Mouse (Mus musculus): ENCODE measurements at regions not wholly inside any gene's neighbourhood (a gene's known extent, or its start where the extent isn't known, plus 50 kb on each side); places are given as distances from the start of the nearest gene placed in this dataset.
"Not testable (repeated sequence)": the region's sequence is repeated elsewhere in the genome, so short reads cannot be mapped to it uniquely, and the experiment has no call there.

DNA sequence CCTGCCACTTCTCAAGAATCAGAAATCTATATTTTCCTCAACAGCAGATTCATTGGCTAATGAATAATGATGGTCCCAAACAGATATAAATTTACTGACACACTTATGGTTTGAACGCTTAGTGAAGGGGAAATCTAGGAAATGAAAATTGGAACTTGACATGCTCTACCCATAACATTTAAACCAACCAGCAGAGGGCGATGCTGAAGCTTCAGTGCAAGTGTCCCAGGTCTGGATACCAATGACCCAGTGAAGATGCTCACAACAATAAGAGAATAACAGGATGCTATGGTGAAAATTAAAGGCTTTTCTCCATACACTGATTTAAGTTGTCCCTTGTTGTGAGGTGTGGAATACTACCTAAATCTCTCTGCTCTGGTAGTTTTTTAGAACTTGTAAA is 236.0 kb upstream of the Rorb start:
- Histone ChIP-seq H3K4me3 (ENCODE audit: insufficient read depth, poor library complexity, severe bottlenecking) (no peak overlapping the region), H3K79me3 (ENCODE audit: low read depth) (no peaks in the 10 kb centered on the region), H3K36me3 (ENCODE audit: control insufficient read depth, insufficient read depth) (no peaks in the 10 kb centered on the region), H3K27me3 (ENCODE audit: control insufficient read depth, insufficient read depth, insufficient read length) (no peaks in the 10 kb centered on the region), H3K79me2 (ENCODE audit: control insufficient read depth, insufficient read depth) (no peaks in the 10 kb centered on the region), H3ac (ENCODE audit: control insufficient read depth, insufficient read length, low read depth) (no peak overlapping the region)
- no peak for TF ChIP-seq USF1 (IDR thresholded peaks at IDR 0.05; ENCODE audit: low read depth)
- TF ChIP-seq MYOG (IDR thresholded peaks at IDR 0.05; ENCODE audit: control insufficient read depth, extremely low read depth, insufficient read length) = no peak
- no peak for TF ChIP-seq MYOD1 (IDR thresholded peaks at IDR 0.05; ENCODE audit: control insufficient read depth, insufficient read length, low read depth)
- no peak for TF ChIP-seq CEBPB (IDR thresholded peaks at IDR 0.05; ENCODE audit: low read depth)
- no peak for TF ChIP-seq MAX (IDR thresholded peaks at IDR 0.05)

DNA sequence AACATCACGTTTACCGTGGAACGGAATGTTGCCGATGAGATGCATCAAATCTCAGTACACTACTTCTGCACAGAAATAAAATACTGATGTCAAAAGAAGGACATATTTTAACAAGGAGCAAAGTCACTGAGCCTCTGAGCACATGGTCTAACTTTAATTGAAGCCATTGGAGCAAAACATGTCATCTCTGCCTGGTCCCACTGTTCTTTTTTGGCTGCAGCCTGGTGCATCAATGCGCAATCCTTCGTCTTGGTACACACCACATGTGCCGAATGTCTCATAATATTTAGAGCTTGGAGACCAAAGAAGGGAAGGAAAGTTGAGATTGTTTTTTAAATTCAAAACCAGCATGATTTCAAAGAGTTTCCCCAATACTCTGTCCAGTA is 233.4 kb upstream of the Rorb start:
- no peak for TF ChIP-seq CEBPB (IDR thresholded peaks at IDR 0.05; ENCODE audit: low read depth)
- no peak for TF ChIP-seq USF1 (IDR thresholded peaks at IDR 0.05; ENCODE audit: low read depth)
- no peak for TF ChIP-seq FOSL1 (IDR thresholded peaks at IDR 0.05; ENCODE audit: insufficient read depth, low read length, poor library complexity, severe bottlenecking)
- no peak for TF ChIP-seq MYOG (IDR thresholded peaks at IDR 0.05; ENCODE audit: control insufficient read depth, extremely low read depth, insufficient read length)
- TF ChIP-seq MYOD1 (IDR thresholded peaks at IDR 0.05; ENCODE audit: control insufficient read depth, insufficient read length, low read depth) = no peak
- TF ChIP-seq CTCF (IDR thresholded peaks at IDR 0.05; ENCODE audit: control insufficient read depth, insufficient read depth, insufficient read length) = no peak
- TF ChIP-seq MAX (IDR thresholded peaks at IDR 0.05) = no peak
- Histone ChIP-seq H3K27me3 (ENCODE audit: control insufficient read depth, insufficient read depth, insufficient read length) (no peaks in the 10 kb centered on the region), H3K36me3 (ENCODE audit: control insufficient read depth, insufficient read depth) (no peaks in the 10 kb centered on the region)

DNA sequence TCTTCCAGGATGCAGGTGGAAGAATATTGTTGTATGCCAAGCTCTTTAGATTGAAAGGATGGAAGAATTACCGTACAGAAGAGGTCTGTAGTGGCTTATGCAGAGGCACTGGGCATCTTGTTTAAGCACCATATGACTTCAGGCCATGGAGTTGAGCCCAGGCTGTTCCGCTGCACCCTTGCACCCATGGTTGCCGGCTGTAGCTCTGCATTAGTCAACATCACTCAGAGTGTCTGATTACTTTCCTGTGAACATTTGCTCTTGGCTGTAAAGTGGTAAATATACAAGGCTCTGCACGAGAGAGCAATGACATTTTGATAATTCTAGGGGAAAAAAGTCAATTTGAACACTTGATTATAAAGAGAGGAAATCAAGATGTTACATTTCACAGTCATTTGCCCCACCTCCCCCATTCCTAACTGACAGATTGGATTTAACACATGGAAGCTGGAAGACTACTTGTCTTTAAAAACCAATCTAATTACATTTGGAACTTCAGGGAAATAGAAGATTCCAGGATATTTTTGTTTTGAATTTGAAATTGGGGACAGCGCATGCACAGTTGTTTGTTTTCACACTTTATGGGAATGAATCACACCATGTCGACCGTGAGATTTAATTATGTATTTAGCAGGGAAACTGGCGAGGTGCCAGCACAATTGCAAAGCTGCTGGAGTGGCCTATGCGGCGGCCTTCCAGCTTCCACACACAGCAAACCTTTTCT is 232.9 kb upstream of the Rorb start:
- H3K27me3 ChIP-seq (ENCODE audit: control insufficient read depth, insufficient read depth, insufficient read length) = no peaks in the 10 kb centered on the region
- H3K79me2 ChIP-seq (ENCODE audit: control insufficient read depth, insufficient read depth) = no peaks in the 10 kb centered on the region
- no peak overlapping the region for H3ac ChIP-seq (ENCODE audit: control insufficient read depth, insufficient read length, low read depth)
- no peaks in the 10 kb centered on the region for H3K36me3 ChIP-seq (ENCODE audit: control insufficient read depth, insufficient read depth)
- TF ChIP-seq MYOD1 (IDR thresholded peaks at IDR 0.05; ENCODE audit: control insufficient read depth, insufficient read length, low read depth) (no peak), MAX (IDR thresholded peaks at IDR 0.05) (no peak), FOSL1 (IDR thresholded peaks at IDR 0.05; ENCODE audit: insufficient read depth, low read length, poor library complexity, severe bottlenecking) (no peak), USF1 (IDR thresholded peaks at IDR 0.05; ENCODE audit: low read depth) (no peak), CEBPB (IDR thresholded peaks at IDR 0.05; ENCODE audit: low read depth) (no peak), CTCF (IDR thresholded peaks at IDR 0.05; ENCODE audit: control insufficient read depth, insufficient read depth, insufficient read length) (no peak), MYOG (IDR thresholded peaks at IDR 0.05; ENCODE audit: control insufficient read depth, extremely low read depth, insufficient read length) (no peak)
- no peaks in the 10 kb centered on the region for H3K79me3 ChIP-seq (ENCODE audit: low read depth)
- no peak overlapping the region for H3K4me3 ChIP-seq (ENCODE audit: insufficient read depth, poor library complexity, severe bottlenecking)

More for the DNA sequence above, 233.4 kb upstream of the Rorb start:
- H3ac ChIP-seq (ENCODE audit: control insufficient read depth, insufficient read length, low read depth) = no peak overlapping the region
- H3K79me2 ChIP-seq (ENCODE audit: control insufficient read depth, insufficient read depth) = no peaks in the 10 kb centered on the region
- no peak overlapping the region for H3K4me3 ChIP-seq (ENCODE audit: insufficient read depth, poor library complexity, severe bottlenecking)
- no peaks in the 10 kb centered on the region for H3K79me3 ChIP-seq (ENCODE audit: low read depth)

DNA sequence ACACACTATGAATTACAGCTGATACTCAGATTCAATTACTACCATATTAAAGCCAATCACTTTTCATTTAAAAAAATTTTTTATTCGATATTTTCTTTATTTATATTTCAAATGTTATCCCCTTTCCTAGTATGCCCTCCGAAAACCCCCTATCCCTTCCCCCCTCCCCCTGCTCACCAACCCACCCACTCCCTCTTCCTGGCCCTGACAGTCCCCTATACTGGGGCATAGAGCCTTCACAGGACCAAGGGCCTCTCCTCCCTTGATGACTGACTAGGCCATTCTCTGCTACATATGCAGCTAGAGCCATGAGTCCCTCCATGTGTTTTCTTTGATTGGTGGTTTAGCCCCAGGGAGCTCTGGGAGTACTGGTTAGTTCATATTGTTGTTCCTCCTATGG is 196.1 kb upstream of the Rorb start:
- H3K79me2 ChIP-seq (ENCODE audit: control insufficient read depth, insufficient read depth); H3K79me3 ChIP-seq (ENCODE audit: low read depth); H3K4me3 ChIP-seq (ENCODE audit: insufficient read depth, poor library complexity, severe bottlenecking); H3K36me3 ChIP-seq (ENCODE audit: control insufficient read depth, insufficient read depth); H3K27me3 ChIP-seq (ENCODE audit: control insufficient read depth, insufficient read depth, insufficient read length); H3ac ChIP-seq (ENCODE audit: control insufficient read depth, insufficient read length, low read depth): not testable (repeated sequence)

DNA sequence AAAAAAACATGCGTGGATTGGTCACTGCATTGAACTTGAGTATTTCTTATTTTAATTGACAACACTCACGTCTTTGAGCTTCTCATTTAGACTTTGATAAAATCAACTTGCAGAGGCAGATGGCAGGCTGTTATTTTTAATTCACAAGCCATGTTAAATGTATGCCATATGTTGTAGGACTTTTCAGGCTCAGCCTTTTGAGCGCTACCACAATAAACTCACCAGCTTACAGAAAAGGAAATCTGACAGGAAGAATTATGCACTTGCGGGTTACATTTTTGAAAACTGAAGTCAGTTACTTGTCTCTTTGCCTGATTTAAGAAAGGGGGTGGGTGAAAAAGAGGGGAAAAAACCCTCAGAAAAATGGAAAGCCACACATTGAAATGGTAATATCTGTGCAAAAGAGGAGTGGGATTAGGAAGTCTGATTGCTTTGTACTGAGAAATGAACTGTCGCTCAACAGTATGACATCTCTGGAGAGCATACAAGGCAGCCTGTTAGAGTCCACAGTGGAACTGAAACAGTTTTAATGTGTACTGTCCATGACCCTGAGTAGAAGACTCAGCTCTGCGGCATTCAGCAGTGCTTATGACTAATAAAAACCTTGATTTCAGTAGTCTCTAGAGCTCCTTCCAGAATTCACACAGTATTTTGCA is 195.6 kb upstream of the Rorb start:
- no peaks in the 10 kb centered on the region for H3K36me3 ChIP-seq (ENCODE audit: control insufficient read depth, insufficient read depth)
- TF ChIP-seq USF1 (IDR thresholded peaks at IDR 0.05; ENCODE audit: low read depth) (no peak), MAX (IDR thresholded peaks at IDR 0.05) (no peak), FOSL1 (IDR thresholded peaks at IDR 0.05; ENCODE audit: insufficient read depth, low read length, poor library complexity, severe bottlenecking) (no peak), CTCF (IDR thresholded peaks at IDR 0.05; ENCODE audit: control insufficient read depth, insufficient read depth, insufficient read length) (no peak), MYOD1 (IDR thresholded peaks at IDR 0.05; ENCODE audit: control insufficient read depth, insufficient read length, low read depth) (no peak), MYOG (IDR thresholded peaks at IDR 0.05; ENCODE audit: control insufficient read depth, extremely low read depth, insufficient read length) (no peak), CEBPB (IDR thresholded peaks at IDR 0.05; ENCODE audit: low read depth) (no peak)
- H3K79me3 ChIP-seq (ENCODE audit: low read depth) = no peaks in the 10 kb centered on the region
- H3K79me2 ChIP-seq (ENCODE audit: control insufficient read depth, insufficient read depth) = no peaks in the 10 kb centered on the region
- H3K27me3 ChIP-seq (ENCODE audit: control insufficient read depth, insufficient read depth, insufficient read length) = no peaks in the 10 kb centered on the region
- no peak overlapping the region for H3K4me3 ChIP-seq (ENCODE audit: insufficient read depth, poor library complexity, severe bottlenecking)
- no peak overlapping the region for H3ac ChIP-seq (ENCODE audit: control insufficient read depth, insufficient read length, low read depth)

DNA sequence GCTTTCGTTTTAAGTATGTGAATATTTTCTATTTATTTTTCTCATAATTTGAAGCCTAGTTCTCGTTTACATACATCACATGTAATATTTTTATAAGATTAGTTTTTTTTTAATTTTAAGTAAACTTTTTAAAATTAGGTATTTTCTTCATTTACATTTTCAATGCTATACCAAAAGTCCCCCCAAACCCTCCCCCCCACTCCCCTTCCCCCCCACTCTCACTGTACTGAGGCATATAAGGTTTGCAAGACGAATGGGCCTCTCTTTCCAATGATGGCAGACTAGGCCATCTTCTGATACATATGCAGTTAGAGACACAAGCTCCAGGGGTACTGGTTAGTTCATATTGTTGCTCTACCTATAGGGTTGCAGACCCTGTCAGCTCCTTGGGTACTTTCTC is 174.9 kb upstream of the Rorb start:
- H3ac ChIP-seq (ENCODE audit: control insufficient read depth, insufficient read length, low read depth); H3K27me3 ChIP-seq (ENCODE audit: control insufficient read depth, insufficient read depth, insufficient read length): not testable (repeated sequence)

More for the DNA sequence above, 174.9 kb upstream of the Rorb start:
- not testable (repeated sequence) for H3K36me3 ChIP-seq (ENCODE audit: control insufficient read depth, insufficient read depth); H3K79me3 ChIP-seq (ENCODE audit: low read depth); H3K4me3 ChIP-seq (ENCODE audit: insufficient read depth, poor library complexity, severe bottlenecking); H3K79me2 ChIP-seq (ENCODE audit: control insufficient read depth, insufficient read depth)
